Mouse (Mus musculus) kidney, postnatal 0 days (tissue): ENCODE measurements around the gene Kalrn. TPM values are rescaled to one million over a fixed set of nuclear protein-coding genes. Genes with fewer than 3 reads are reported as not detected.

ENCODE experiments used
- ATAC-seq: fragments of 200-750 bp; cut with Nextera tagmentation; replicated peaks from 2 replicates; pipeline ENCODE4 v1.8.0; 2017; ENCODE audit warnings: low read depth, moderate number of reproducible peaks, moderate TSS enrichment, moderate library complexity; ENCODE audit not compliant: low FRiP score
- DNase-seq: peaks from one replicate; pipeline ENCODE4 v3.0.0-alpha.2; 2016; ENCODE audit warnings: low spot score
- H3K27ac ChIP-seq: fragments of 300-500 bp; sonication (generic); 2 replicates; pipeline ENCODE4 v1.5.1; 2014; ENCODE audit warnings: mild to moderate bottlenecking
- H3K27me3 ChIP-seq: fragments of 300-500 bp; sonication (generic); 2 replicates; pipeline ENCODE4 v1.6.1; 2014; ENCODE audit warnings: low read length, mixed read lengths; ENCODE audit not compliant: insufficient read depth
- H3K36me3 ChIP-seq: fragments of 300-500 bp; sonication (generic); 2 replicates; pipeline ENCODE4 v1.6.1; 2014; ENCODE audit warnings: low read length, mixed read lengths; ENCODE audit not compliant: insufficient read depth
- H3K4me1 ChIP-seq: fragments of 300-500 bp; sonication (generic); replicated peaks from 2 replicates; pipeline ENCODE4 v1.6.1; 2014; ENCODE audit warnings: antibody characterized with exemption, low read length, mixed read lengths; ENCODE audit not compliant: insufficient read depth
- H3K4me2 ChIP-seq: fragments of 300-500 bp; sonication (generic); 2 replicates; pipeline ENCODE4 v1.6.1; 2014; ENCODE audit warnings: mild to moderate bottlenecking, low read length, moderate library complexity, mixed read lengths
- H3K4me3 ChIP-seq: fragments of 300-500 bp; sonication (generic); replicated peaks from 2 replicates; pipeline ENCODE4 v1.5.1; 2014; ENCODE audit warnings: low read depth, low read length
- H3K9ac ChIP-seq: fragments of 300-500 bp; sonication (generic); 2 replicates; pipeline ENCODE4 v1.6.1; 2014; ENCODE audit warnings: low read depth, low read length
- H3K9me3 ChIP-seq: fragments of 300-500 bp; sonication (generic); replicated peaks from 2 replicates; pipeline ENCODE4 v1.6.1; 2016; ENCODE audit warnings: low read length, inconsistent platforms, mixed read lengths
- CTCF ChIP-seq: IDR thresholded peaks from 2 replicates; pipeline ENCODE4 v1.5.1; 2016; ENCODE audit warnings: antibody characterized with exemption, low read depth, mild to moderate bottlenecking, moderate library complexity
- WGBS: fragments of 180-500 bp; shearing (Covaris S2); extraction: QIAGEN DNeasy Blood & Tissue Kit; methylation state at CpG from one replicate; pipeline ENCODE4 v1.1.7; 2014; 5-methylcytosine and 5-hydroxymethylcytosine counted together
- polyA plus RNA-seq: library from polyadenylated mRNA; unstranded; fragments of >200 nt; fragmentation: Nextera tagmentation; extraction: Ambion mirVana; gene quantifications from 2 replicates; pipeline ENCODE4 v1.2.1, GENCODE M21; 2015

The Kalrn gene
- polyA plus RNA-seq, 1 experiment from 2014 or later = 20.0 TPM

- no peaks in the 10 kb centered on the region for H3K36me3 ChIP-seq
- no peaks in the 10 kb centered on the region for H3K9me3 ChIP-seq
- no peak overlapping the region for H3K9ac ChIP-seq
- no peak overlapping the region for H3K27ac ChIP-seq
- no peaks in the 10 kb centered on the region for H3K27me3 ChIP-seq
- H3K4me1 ChIP-seq = no peaks in the 10 kb centered on the region
- no peak overlapping the region for H3K4me3 ChIP-seq
- DNase-seq (no peak), ATAC-seq (no peak)
- no peak for TF ChIP-seq CTCF
- WGBS = 84% methylated on average over 8 of the region's 8 CpGs
- no peak overlapping the region for H3K4me2 ChIP-seq
These were observed 431.7 kb downstream of the Kalrn start for GRCm38 (mm10) chr16:34141670-34142069.

DNA sequence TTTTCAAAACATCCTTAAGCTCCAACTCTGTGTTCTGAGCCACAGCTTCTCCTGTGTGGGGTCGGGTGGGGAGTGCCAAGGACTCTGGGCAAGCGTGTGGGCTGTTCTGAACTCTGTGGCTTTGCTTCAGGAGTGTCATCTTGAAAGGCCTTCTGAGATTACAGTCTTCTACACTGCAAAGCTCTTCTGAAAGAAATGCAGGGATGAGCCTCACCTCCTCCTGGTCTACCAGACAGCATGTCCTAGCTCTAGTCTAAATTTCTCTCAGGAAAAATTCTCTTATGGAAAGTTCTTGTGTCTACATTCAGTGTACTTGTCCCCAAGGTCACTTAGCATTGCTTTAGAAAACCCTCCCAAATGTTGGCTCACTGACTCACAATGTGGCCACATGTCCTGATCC is 438.3 kb downstream of the Kalrn start:
- no peak for DNase-seq
- no peaks in the 10 kb centered on the region for H3K27me3 ChIP-seq
- H3K4me3 ChIP-seq = no peak overlapping the region
- H3K4me1 ChIP-seq = no peaks in the 10 kb centered on the region
- H3K9me3 ChIP-seq = no peaks in the 10 kb centered on the region
- no peak for ATAC-seq
- H3K4me2 ChIP-seq = no peak overlapping the region
- no peak for TF ChIP-seq CTCF
- no peak overlapping the region for H3K27ac ChIP-seq
- H3K36me3 ChIP-seq = no peaks in the 10 kb centered on the region
- H3K9ac ChIP-seq = no peak overlapping the region
- WGBS = 76% methylated on average over 2 of the region's 2 CpGs

- DNase-seq (no peak), ATAC-seq (no peak)
- H3K9me3 ChIP-seq = no peaks in the 10 kb centered on the region
- no peak overlapping the region for H3K9ac ChIP-seq
- H3K4me3 ChIP-seq = no peak overlapping the region
- WGBS = 61% methylated on average over 3 of the region's 3 CpGs
- H3K4me1 ChIP-seq = no peaks in the 10 kb centered on the region
- no peaks in the 10 kb centered on the region for H3K36me3 ChIP-seq
- no peak overlapping the region for H3K27ac ChIP-seq
- H3K4me2 ChIP-seq = no peak overlapping the region
- no peak for TF ChIP-seq CTCF
- H3K27me3 ChIP-seq = no peaks in the 10 kb centered on the region
These were observed 438.7 kb downstream of the Kalrn start for GRCm38 (mm10) chr16:34134628-34135027.

- DNase-seq (peak; percentile 85), ATAC-seq (no peak; the same call in 1 of the 2 replicates)
- no peak overlapping the region for H3K9ac ChIP-seq
- no peaks in the 10 kb centered on the region for H3K27me3 ChIP-seq
- H3K9me3 ChIP-seq = no peaks in the 10 kb centered on the region
- H3K4me3 ChIP-seq = no peak overlapping the region
- H3K4me1 ChIP-seq = no peaks in the 10 kb centered on the region
- no peak overlapping the region for H3K4me2 ChIP-seq
- WGBS = 2% methylated on average over 2 of the region's 2 CpGs
- H3K36me3 ChIP-seq = no peaks in the 10 kb centered on the region
- no peak overlapping the region for H3K27ac ChIP-seq
- peak; percentile 85 for TF ChIP-seq CTCF
These were observed 447.7 kb downstream of the Kalrn start for GRCm38 (mm10) chr16:34125595-34125994.

DNA sequence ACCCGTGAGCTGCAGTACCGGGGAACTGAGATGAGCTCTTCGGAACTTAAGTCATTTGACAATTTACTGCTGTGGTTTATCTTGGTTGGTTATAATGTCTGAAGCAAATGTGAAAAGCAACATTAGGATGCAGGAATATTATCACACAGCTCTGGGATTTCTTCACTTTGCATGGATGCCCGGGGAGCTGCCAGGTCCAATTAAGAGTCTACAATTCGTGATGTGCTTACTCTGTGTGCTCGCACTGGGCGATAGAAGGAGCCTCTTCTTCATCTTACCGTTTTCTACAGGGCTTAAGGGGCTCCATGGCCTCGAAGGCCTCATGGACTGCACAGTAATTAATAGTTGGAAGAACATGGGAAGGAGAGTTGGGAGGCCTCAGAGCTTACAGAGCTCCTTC is 450.8 kb downstream of the Kalrn start:
- H3K27me3 ChIP-seq = no peaks in the 10 kb centered on the region
- DNase-seq (no peak), ATAC-seq (no peak)
- no peaks in the 10 kb centered on the region for H3K9me3 ChIP-seq
- H3K4me3 ChIP-seq = no peak overlapping the region
- no peaks in the 10 kb centered on the region for H3K36me3 ChIP-seq
- no peak overlapping the region for H3K9ac ChIP-seq
- no peak overlapping the region for H3K4me2 ChIP-seq
- TF ChIP-seq CTCF = no peak
- H3K27ac ChIP-seq = no peak overlapping the region
- 91% methylated on average over 9 of the region's 9 CpGs for WGBS
- no peaks in the 10 kb centered on the region for H3K4me1 ChIP-seq

DNA sequence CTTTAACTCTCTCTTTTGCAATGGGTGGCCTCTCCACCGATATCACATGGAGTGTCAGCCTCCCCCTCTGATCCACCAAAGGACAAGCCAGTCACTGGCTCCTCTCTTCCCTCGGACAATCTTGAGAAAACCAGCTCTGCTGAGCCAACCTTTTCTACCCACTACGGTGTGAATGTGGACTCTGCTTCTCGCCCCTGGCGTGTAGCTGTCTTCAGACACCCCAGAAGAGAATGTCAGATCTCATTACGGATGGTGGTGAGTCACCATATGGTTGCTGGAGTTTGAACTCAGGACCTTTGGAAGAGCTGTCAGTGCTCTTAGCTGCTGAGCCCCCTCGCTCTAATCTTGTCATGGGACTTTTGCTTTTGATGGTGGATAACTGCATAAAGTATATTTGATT is 452.0 kb downstream of the Kalrn start:
- ATAC-seq = no peak
- Histone ChIP-seq H3K9ac (no peak overlapping the region), H3K27me3 (no peaks in the 10 kb centered on the region), H3K4me2 (no peak overlapping the region), H3K4me1 (no peaks in the 10 kb centered on the region), H3K4me3 (no peak overlapping the region), H3K36me3 (no peaks in the 10 kb centered on the region), H3K9me3 (no peaks in the 10 kb centered on the region), H3K27ac (no peak overlapping the region)
- TF ChIP-seq CTCF = no peak
- 70% methylated on average over 7 of the region's 7 CpGs for WGBS
- DNase-seq = no peak

DNA sequence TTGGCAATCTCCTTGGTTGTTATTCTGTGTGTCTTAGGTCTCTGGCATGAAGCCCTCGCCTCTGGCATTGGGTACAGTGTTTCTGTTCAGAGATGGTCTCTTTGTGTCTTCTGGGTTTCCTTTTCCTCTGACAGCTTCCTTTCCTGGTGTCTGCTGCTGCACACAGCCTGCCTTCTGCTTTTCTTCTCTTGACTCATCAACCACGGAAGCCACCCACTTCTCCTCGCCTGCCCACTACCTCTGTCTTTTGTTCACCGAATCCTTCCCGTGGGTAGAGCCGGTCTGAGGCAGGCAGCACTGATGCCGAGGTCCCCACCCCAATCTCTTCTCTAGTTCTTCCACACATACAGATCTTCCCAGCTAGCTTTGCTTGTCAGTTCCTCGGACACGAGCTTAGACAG is 452.5 kb downstream of the Kalrn start:
- no peak overlapping the region for H3K27ac ChIP-seq
- H3K9ac ChIP-seq = no peak overlapping the region
- no peak for DNase-seq
- no peak for ATAC-seq
- H3K36me3 ChIP-seq = no peaks in the 10 kb centered on the region
- WGBS = 76% methylated on average over 9 of the region's 9 CpGs
- no peaks in the 10 kb centered on the region for H3K9me3 ChIP-seq
- H3K4me3 ChIP-seq = no peak overlapping the region
- H3K4me2 ChIP-seq = no peak overlapping the region
- TF ChIP-seq CTCF = no peak
- no peaks in the 10 kb centered on the region for H3K27me3 ChIP-seq
- H3K4me1 ChIP-seq = no peaks in the 10 kb centered on the region
